17 mouse cellular contexts compared by ENCODE assay signal in the genomic region with DNA sequence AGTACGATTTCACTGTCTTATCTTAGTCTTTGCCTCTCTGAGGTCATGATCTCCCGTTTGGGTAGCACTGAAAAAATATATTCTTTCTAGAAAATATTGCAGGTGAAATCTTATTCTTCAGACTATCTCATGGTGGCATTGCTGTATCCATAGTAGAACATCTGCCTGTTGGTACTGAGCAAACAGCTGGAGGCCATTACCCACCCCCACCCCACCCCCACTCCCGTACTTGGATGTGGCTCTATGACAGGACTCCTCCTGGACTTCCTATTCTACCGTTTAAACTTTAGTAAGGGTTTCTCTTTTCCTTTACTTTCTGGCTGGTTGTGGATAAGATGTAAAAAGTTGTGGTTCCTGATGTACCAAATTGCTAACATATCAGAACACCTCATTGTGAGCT. TPM values are rescaled to one million over a fixed set of nuclear protein-coding genes. Genes with fewer than 3 reads are reported as not detected.
"Had no signal": no experiment of that assay in that cellular context is flagged by ENCODE, and none has a peak within 500 bp of the region (broad histone marks: within the 10 kb centered on the region; RNA-seq: fewer than 3 reads in every experiment).

No protein-coding gene starts in this region.

- H3K4me1 ChIP-seq: neural tube, embryonic 13.5 days; neural tube, embryonic 15.5 days; stomach, embryonic 15.5 days had no signal

- H3K36me3 ChIP-seq: neural tube, embryonic 13.5 days; neural tube, embryonic 15.5 days; stomach, embryonic 15.5 days had no signal

- H3K4me3 ChIP-seq: neural tube, embryonic 13.5 days; neural tube, embryonic 15.5 days; stomach, embryonic 15.5 days had no signal

- H3K27ac ChIP-seq: neural tube, embryonic 13.5 days; neural tube, embryonic 15.5 days; stomach, embryonic 15.5 days; stomach, postnatal 0 days had no signal

- H3K27me3 ChIP-seq: neural tube, embryonic 13.5 days; neural tube, embryonic 15.5 days; stomach, embryonic 15.5 days had no signal

- H3K9ac ChIP-seq: neural tube, embryonic 13.5 days; neural tube, embryonic 15.5 days; stomach, embryonic 15.5 days had no signal

- H3K4me2 ChIP-seq: neural tube, embryonic 13.5 days; neural tube, embryonic 15.5 days; stomach, embryonic 15.5 days had no signal

- H3K9me3 ChIP-seq: neural tube, embryonic 13.5 days; neural tube, embryonic 15.5 days; stomach, embryonic 15.5 days had no signal

- DNase-seq: retina, postnatal 1 day; right cerebral cortex, adult 18-20 months; right cerebral cortex, postnatal 14 days; right cerebral cortex, postnatal 25 days; right cerebral cortex, postnatal 4 days; spleen, adult 18-20 months; thymus, adult 18-20 months; thymus, adult 2 months; thymus, postnatal 14 days; thymus, postnatal 25 days; thymus, postnatal 36 days; thymus, postnatal 4 days had no signal

RNA-seq across cellular contexts. Expression of a gene that starts 53.3 kb away (rescaled TPM):
- total RNA-seq: neutrophil, adult 5-6 weeks had no signal
